Mouse (Mus musculus) liver, postnatal 0 days (tissue): Measurements from ENCODE around the gene Usp29.

Experiments
- CTCF ChIP-seq: sonication (generic); IDR thresholded peaks from 2 replicates; pipeline ENCODE4 v1.5.1; 2016; ENCODE audit warnings: antibody characterized with exemption, low read depth
- EP300 ChIP-seq: IDR thresholded peaks from 2 replicates; pipeline ENCODE4 v1.6.1; 2016; ENCODE audit warnings: antibody characterized with exemption, low read depth, mild to moderate bottlenecking

DNA sequence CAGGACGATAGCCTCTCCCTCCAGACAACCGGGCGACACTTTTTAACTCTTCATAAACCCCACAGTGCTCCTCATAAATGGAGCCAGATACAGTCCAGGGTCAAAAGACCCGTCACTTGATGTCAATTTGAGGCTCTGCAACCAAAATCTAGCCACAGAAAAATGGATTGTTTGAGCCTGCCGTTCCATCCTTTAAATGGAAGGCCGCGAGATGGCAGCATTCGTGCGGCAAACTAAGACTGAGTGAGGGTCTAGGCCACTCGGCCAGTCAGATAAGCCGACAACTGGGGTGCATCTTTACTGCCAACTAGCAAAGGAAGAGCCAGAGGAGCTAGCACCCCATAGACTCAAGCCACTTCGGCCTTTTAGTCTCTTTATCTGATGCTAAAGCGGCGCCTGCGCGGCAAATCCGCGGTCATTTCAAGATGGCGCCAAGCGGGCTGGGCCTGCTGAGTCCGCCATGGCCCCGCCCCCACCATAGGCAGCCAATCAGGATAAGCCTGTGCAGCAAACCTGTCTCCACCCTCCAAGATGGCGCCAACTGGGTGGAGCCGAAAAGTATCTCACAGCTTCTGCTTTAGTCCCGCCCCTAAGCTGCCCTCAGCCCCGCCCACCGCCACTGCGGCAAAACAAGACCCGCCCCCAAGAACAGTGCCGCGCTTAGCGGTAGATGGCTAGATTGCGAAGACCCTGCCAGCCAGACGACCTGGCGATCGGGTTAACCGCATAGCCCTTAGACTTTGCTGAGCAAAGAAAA, 1.1 kb upstream of the Usp29 start:
- peak; percentile 31; the same call in 1 of the 2 replicates for TF ChIP-seq CTCF
- no peak for TF ChIP-seq EP300
